Mouse (Mus musculus) bone marrow, adult 2 months (tissue): ENCODE results near the gene Smndc1.

Experiments
- CTCF ChIP-seq: fragments of 200-500 bp; IDR thresholded peaks from 2 replicates; pipeline ENCODE4 v1.5.1; 2011; ENCODE audit warnings: low read length, control low read depth; ENCODE audit not compliant: control insufficient read depth, insufficient read depth
- POLR2A ChIP-seq: fragments of 200-500 bp; IDR thresholded peaks from 2 replicates; pipeline ENCODE4 v1.6.1; 2011; ENCODE audit warnings: low read depth, mild to moderate bottlenecking, control low read depth, low read length, borderline replicate concordance; ENCODE audit not compliant: control insufficient read depth

- TF ChIP-seq POLR2A (no peak), CTCF (no peak)
Measured at GRCm38 (mm10) chr19:53353864-53354263, 36.5 kb downstream of the Smndc1 start.
